Mouse (Mus musculus) retina, adult 2 months (tissue): ENCODE results near the gene Sox5.

ENCODE experiments used
- DNase-seq: peaks from one replicate; pipeline ENCODE4 v3.0.0-alpha.2; 2012; ENCODE audit warnings: low read depth, low spot score

Sox5 gene

GRCm38 (mm10) chr6:143860036-143860435, 921.7 kb downstream of the Sox5 start:
- DNase-seq = no peak

DNA sequence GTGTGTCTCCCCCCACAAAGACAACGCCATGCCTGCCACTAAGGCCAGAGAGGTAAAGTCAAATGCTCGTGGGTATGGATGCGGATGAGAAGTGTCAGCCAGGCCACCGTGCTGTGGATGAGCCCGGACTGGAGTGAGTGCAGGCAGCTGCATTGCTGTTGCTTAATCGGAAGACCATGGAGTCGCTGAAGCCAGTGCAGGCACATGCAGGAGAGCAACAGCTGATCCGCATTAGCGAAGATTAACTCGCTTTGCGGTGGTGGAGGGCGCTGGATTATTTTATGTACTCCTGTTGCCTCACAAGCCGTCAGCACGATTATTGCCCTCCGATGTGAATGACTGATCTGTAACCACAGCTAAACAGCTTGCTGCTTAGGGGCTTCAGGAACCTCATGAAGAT, 922.2 kb downstream of the Sox5 start:
- DNase-seq = peak; percentile 40

GRCm38 (mm10) chr6:143858551-143858950, 923.2 kb downstream of the Sox5 start:
- no peak for DNase-seq

DNA sequence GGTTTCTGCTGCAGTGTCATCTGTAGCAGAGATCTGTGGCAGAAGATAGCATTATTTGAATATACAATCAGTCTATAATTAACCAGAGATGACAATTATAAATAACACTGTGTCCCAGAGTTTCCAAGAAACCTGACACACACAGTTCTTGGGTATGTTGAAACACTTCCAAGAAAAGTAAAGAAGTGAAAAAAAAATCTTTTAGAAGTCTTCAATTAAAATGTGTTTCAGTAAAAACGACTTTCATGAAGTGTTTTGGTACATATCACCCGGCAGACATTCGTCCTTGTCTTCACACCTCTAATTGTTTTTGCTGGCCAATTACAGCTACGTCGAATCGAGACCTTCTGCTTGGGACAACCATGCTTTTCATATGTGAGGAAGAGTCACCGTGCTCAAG, 924.4 kb downstream of the Sox5 start:
- no peak for DNase-seq

DNA sequence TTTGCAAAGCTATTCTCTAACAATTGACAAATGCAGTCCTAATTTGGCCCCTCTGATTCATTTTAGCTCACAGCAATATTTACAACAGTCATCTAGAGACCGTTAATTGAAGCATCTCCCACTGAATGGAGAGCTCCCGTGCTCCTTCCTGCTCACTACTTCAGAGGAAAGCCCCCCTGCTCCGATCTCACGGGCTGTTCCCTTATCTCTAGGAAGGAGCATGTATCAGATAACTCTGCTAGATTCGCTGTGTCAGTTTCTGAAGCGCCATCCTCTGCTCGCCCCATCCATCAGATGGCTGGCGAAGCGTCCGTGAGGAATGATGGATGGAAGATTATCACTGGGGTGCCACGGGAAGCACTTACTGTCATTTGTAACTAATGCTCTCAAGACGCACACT, 926.4 kb downstream of the Sox5 start:
- no peak for DNase-seq

DNA sequence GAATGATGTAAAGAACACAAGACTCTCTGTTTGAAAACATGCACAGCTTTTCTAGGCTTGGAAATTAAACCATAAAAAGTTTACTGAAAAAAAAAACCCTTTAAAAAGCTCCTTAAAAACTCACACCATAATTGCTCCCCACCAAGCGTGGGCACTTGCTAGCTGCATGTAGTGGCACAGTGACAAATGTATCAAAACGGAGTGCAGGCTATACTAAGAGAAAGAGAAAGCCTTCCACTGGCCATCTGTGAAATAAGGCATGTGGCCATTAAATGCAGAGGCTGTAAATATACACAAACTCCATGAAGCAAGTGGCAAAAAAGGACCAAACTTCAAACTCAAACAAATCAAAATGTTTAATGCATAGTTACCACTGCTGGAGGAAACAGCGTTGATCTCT, 927.7 kb downstream of the Sox5 start:
- no peak for DNase-seq

DNA sequence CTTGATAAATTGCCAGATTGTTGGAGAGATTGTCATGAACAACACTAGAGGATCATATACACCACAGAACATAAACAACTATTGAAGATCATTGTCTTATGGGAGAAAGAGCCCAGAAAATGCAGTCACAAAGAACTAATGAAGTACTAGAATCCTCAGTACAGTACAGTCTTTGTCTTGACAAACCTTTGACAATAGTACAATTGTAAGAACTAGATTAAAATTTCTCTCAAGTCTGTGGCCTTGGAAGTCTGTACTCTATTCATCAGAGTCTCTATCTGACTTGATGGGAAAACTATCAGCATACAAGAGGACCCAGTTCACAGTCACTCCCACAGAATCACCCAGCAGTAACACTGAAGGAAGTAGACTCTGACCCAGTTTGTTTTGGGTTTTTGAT, 936.0 kb downstream of the Sox5 start:
- no peak for DNase-seq

- no peak for DNase-seq
Measured at GRCm38 (mm10) chr6:143844701-143844970, 937.1 kb downstream of the Sox5 start.

- DNase-seq = no peak
Measured at GRCm38 (mm10) chr6:143843933-143844700, 937.7 kb downstream of the Sox5 start.

- no peak for DNase-seq
Measured at GRCm38 (mm10) chr6:143841954-143842353, 939.8 kb downstream of the Sox5 start.

- DNase-seq = no peak
Measured at GRCm38 (mm10) chr6:143841109-143841638, 940.6 kb downstream of the Sox5 start.

GRCm38 (mm10) chr6:143838384-143839076, 943.2 kb downstream of the Sox5 start:
- DNase-seq = no peak

- DNase-seq = no peak
Measured at GRCm38 (mm10) chr6:143835331-143835730, 946.4 kb downstream of the Sox5 start.

DNA sequence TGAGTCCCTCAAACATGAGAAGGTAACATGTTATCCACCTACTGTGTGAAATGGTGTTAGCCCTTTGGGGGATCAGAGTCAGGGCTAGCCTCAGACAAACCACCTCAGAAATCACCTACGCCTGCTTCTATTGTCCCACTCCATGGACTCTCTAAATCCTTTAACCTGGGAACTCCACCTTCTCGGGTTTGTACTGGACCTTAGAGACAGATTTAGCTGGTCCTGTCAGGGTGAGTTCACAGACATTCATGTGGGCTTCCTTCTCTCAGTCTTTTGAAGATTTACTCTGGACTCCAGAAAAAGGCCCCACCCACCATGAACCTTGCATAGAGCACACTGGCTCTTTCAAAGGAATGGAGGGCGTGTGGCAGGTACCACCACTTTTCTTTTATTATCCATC, 947.8 kb downstream of the Sox5 start:
- no peak for DNase-seq

DNA sequence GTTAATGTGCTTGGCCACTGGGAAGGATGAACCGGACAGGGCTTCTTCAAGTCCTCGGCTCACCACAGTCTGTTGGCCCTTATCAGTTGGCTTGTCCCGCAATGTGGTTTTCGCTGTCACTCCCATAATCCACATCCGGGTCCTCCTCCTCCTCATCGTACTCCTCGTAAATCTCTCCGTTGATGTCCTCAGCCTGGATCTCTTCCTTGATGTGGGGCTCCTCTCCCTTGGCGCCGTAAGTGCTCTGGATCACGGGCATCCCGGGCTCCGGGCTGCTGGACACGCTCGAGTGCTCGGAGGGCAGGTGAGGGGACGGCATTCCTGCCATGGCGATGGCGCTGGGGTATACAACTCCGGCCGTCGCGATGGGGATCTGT, 948.6 kb downstream of the Sox5 start:
- DNase-seq = no peak

- no peak for DNase-seq
Measured at GRCm38 (mm10) chr6:143832483-143833181, 949.1 kb downstream of the Sox5 start.

- DNase-seq = no peak
Measured at GRCm38 (mm10) chr6:143831246-143831645, 950.5 kb downstream of the Sox5 start.

- DNase-seq = no peak
Measured at GRCm38 (mm10) chr6:143830131-143830530, 951.6 kb downstream of the Sox5 start.

DNA sequence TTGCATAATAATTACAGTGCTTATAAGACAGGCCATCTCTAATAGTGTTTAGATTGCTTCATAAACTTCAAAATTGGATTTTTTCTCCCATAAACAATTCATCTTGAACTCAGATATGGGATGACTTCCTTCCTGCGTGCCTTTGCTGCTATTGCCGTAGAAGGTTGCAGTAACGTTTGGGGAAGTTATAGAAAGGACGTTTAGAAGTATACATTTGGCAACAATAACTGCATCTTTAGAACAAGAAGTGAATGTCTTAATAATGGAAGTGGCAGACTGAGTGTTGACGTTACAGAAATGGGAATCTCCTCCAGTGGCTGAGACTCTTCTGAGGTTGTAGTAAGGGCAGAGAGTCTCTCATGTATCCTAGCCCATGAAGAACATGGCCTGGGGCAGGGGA, 955.0 kb downstream of the Sox5 start:
- DNase-seq = no peak

- no peak for DNase-seq
Measured at GRCm38 (mm10) chr6:143825966-143826365, 955.8 kb downstream of the Sox5 start.

GRCm38 (mm10) chr6:143825086-143825485, 956.7 kb downstream of the Sox5 start:
- no peak for DNase-seq

DNA sequence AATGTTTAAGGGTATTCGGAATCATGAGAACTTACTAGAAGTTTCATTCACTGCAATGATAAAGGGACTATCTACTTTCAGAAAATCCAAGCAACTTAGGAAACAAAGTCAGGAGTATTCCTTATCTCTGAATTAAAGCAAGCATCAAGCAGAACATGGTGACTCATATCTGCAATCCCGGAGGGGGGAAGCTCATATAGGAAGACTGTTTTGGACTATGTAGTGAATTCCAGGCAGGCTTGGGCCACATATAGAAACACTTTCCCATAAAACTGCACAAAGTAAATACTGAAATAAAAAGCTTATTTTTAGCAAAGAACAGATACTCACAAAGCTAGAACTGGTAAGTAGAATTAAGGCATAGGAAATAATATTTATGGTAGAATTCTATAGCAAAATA, 993.3 kb downstream of the Sox5 start:
- no peak for DNase-seq

- DNase-seq = no peak
Measured at GRCm38 (mm10) chr6:143787360-143787759, 994.4 kb downstream of the Sox5 start.
